Mouse (Mus musculus) E14TG2a.4 (cell line): ENCODE measurements around the gene Gcnt2.

ENCODE experiments used
- CTCF ChIP-seq: conservative IDR thresholded peaks from 2 replicates; pipeline ENCODE4 v1.5.1; 2014; ENCODE audit warnings: low read length
- POU5F1 ChIP-seq: IDR thresholded peaks from 2 replicates; pipeline ENCODE4 v1.6.1; 2014; ENCODE audit warnings: low read length, borderline replicate concordance

DNA sequence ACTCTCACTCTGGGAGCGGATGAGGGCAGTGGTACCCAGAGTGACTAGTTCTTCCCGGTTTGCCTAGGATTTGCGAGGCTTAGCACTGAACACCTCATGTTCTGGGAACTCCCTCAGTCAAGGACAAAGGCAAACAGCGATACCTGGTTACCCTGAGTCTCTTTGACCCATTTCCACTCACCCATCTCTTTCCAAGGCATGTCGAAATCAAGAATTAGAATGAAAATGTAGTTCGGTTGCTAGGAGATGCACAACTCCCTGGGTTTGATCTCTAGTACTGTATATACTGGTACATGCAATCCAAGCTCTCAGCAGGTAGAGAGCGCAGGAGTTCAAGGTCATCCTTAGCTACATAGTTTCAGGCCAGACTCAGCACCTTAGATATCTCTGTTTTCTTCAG, 47.0 kb downstream of the Gcnt2 start:
- TF ChIP-seq CTCF (no peak), POU5F1 (no peak)
